Mouse (Mus musculus) embryonic facial prominence, embryonic 14.5 days (tissue): ENCODE measurements at regions not wholly inside any gene's neighbourhood (a gene's known extent, or its start where the extent isn't known, plus 50 kb on each side); places are given as distances from the start of the nearest gene placed in this dataset.

Source experiments
- ATAC-seq: fragments of 200-750 bp; cut with Nextera tagmentation; 2 replicates; pipeline ENCODE4 v1.8.0; 2017; ENCODE audit warnings: low read depth, moderate number of reproducible peaks, moderate TSS enrichment
- DNase-seq: peaks from one replicate; pipeline ENCODE4 v3.0.0-alpha.2; 2015; ENCODE audit warnings: low spot score
- H3K27ac ChIP-seq: fragments of 300-500 bp; sonication (generic); replicated peaks from 2 replicates; pipeline ENCODE4 v1.5.1; 2014; ENCODE audit warnings: low read depth, mild to moderate bottlenecking, low read length, moderate library complexity
- H3K27me3 ChIP-seq: fragments of 300-500 bp; sonication (generic); replicated peaks from 2 replicates; pipeline ENCODE4 v1.6.1; 2014; ENCODE audit warnings: low read length; ENCODE audit not compliant: control insufficient read depth, insufficient read depth
- H3K36me3 ChIP-seq: fragments of 300-500 bp; sonication (generic); 2 replicates; pipeline ENCODE4 v1.6.1; 2014; ENCODE audit warnings: low read length, mixed read lengths; ENCODE audit not compliant: control insufficient read depth, insufficient read depth
- H3K4me1 ChIP-seq: fragments of 300-500 bp; sonication (generic); 2 replicates; pipeline ENCODE4 v1.6.1; 2014; ENCODE audit warnings: antibody characterized with exemption, low read length; ENCODE audit not compliant: control insufficient read depth, insufficient read depth
- H3K4me2 ChIP-seq: fragments of 300-500 bp; sonication (generic); 2 replicates; pipeline ENCODE4 v1.6.1; 2014; ENCODE audit warnings: low read depth, mild to moderate bottlenecking, low read length, moderate library complexity, mixed read lengths
- H3K4me3 ChIP-seq: fragments of 300-500 bp; sonication (generic); 2 replicates; pipeline ENCODE4 v1.5.1; 2014; ENCODE audit warnings: low read depth, mild to moderate bottlenecking, low read length
- H3K9ac ChIP-seq: fragments of 300-500 bp; sonication (generic); 2 replicates; pipeline ENCODE4 v1.6.1; 2014; ENCODE audit warnings: low read depth, mild to moderate bottlenecking, low read length, moderate library complexity, mixed read lengths
- H3K9me3 ChIP-seq: fragments of 300-500 bp; sonication (generic); 2 replicates; pipeline ENCODE4 v1.6.1; 2016; ENCODE audit warnings: low read length; ENCODE audit not compliant: control insufficient read depth
- WGBS: fragments of 180-500 bp; shearing (Covaris S2); extraction: QIAGEN DNeasy Blood & Tissue Kit; methylation state at CpG from one replicate; pipeline ENCODE4 v1.1.7; 2014; 5-methylcytosine and 5-hydroxymethylcytosine counted together

- Histone ChIP-seq H3K4me2 (no peak overlapping the region), H3K9ac (no peak overlapping the region), H3K4me1 (no peaks in the 10 kb centered on the region), H3K9me3 (no peaks in the 10 kb centered on the region), H3K36me3 (no peaks in the 10 kb centered on the region), H3K4me3 (no peak overlapping the region), H3K27me3 (no peaks in the 10 kb centered on the region), H3K27ac (no peak overlapping the region)
- no peak for ATAC-seq
- DNase-seq = no peak
- 31% methylated on average over 4 of the region's 4 CpGs for WGBS
Observed at GRCm38 (mm10) chr5:139651041-139651440, 85.1 kb downstream of the Micall2 start.
